Comparison of ENCODE assay signal across 11 mouse cellular contexts in genomic region chr13:44735088-44735690, GRCm38 (mm10). TPM values are rescaled to one million over a fixed set of nuclear protein-coding genes. Genes with fewer than 3 reads are reported as not detected.
DNase-seq lines count a peak whose midpoint lies in the region; ATAC-seq and TF ChIP-seq lines count a peak whose summit lies in the region.
"Had no signal": no experiment of that assay in that cellular context is flagged by ENCODE, and none has a peak within 500 bp of the region (broad histone marks: within the 10 kb centered on the region; RNA-seq: fewer than 3 reads in every experiment).

No protein-coding gene starts in this region.

- H3K36me3 ChIP-seq in kidney, adult 2 months (ENCODE audit: control insufficient read depth, insufficient read depth, low read length), result no peaks in the 10 kb centered on the region
- 0 out of 2 replicates have a peak, but pooled peaks cover 3% of the 10 kb centered on the region for H3K36me3 ChIP-seq in midbrain, embryonic 13.5 days
- H3K36me3 ChIP-seq: liver, embryonic 15.5 days had no signal

- H3K4me3 ChIP-seq in cerebellum, adult 2 months (replicated peaks; ENCODE audit: insufficient read depth, low read depth, low read length), result peak overlapping the region; percentile 25
- no peak overlapping the region for H3K4me3 ChIP-seq in kidney, adult 2 months (ENCODE audit: insufficient read depth, low read depth, low read length)
- no peak overlapping the region for H3K4me3 ChIP-seq in midbrain, embryonic 13.5 days (replicated peaks)

- 60% methylated on average over 1 of the region's 1 CpGs for WGBS in cerebellum, adult 2 months
- WGBS in kidney, adult 2 months, result 28% methylated on average over 1 of the region's 1 CpGs
- 48% methylated on average over 1 of the region's 1 CpGs for WGBS in midbrain, embryonic 13.5 days

- no peak for ATAC-seq in midbrain, embryonic 13.5 days

- H3K9ac ChIP-seq in midbrain, embryonic 13.5 days (replicated peaks), result no peak overlapping the region
- H3K9ac ChIP-seq: liver, embryonic 15.5 days had no signal

- no peaks in the 10 kb centered on the region for H3K9me3 ChIP-seq in midbrain, embryonic 13.5 days
- H3K9me3 ChIP-seq: liver, embryonic 15.5 days had no signal

- TF ChIP-seq POLR2A in cerebellum, adult 2 months (IDR thresholded peaks at IDR 0.05; ENCODE audit: borderline replicate concordance, insufficient read depth, low read length), result no peak
- TF ChIP-seq POLR2A in kidney, adult 2 months (IDR thresholded peaks at IDR 0.05; ENCODE audit: low read depth, low read length), result no peak

- peak overlapping the region; percentile 85 for H3K4me2 ChIP-seq in midbrain, embryonic 13.5 days (replicated peaks)

- TF ChIP-seq CTCF in cerebellum, adult 2 months (IDR thresholded peaks at IDR 0.05; ENCODE audit: borderline replicate concordance, insufficient read depth, low read depth, low read length), result no peak
- TF ChIP-seq CTCF in kidney, adult 2 months (conservative IDR thresholded peaks at IDR 0.05; ENCODE audit: insufficient read depth, insufficient read length, low read depth, low read length), result no peak

- no peaks in the 10 kb centered on the region for H3K27me3 ChIP-seq in cerebellum, adult 2 months (ENCODE audit: control insufficient read depth, insufficient read depth, low read length)
- no peaks in the 10 kb centered on the region for H3K27me3 ChIP-seq in kidney, adult 2 months (replicated peaks; ENCODE audit: control insufficient read depth, insufficient read depth, low read length)
- H3K27me3 ChIP-seq in midbrain, embryonic 13.5 days, result no peaks in the 10 kb centered on the region
- H3K27me3 ChIP-seq: liver, embryonic 15.5 days had no signal

- peaks cover 12% of the 10 kb centered on the region; the same call in 1 of the 2 replicates for H3K4me1 ChIP-seq in cerebellum, adult 2 months (ENCODE audit: control insufficient read depth, insufficient read depth, low read length)
- peaks cover 27% of the 10 kb centered on the region for H3K4me1 ChIP-seq in kidney, adult 2 months (ENCODE audit: control insufficient read depth, insufficient read depth, low read length)
- H3K4me1 ChIP-seq in midbrain, embryonic 13.5 days (replicated peaks), result peaks cover 22% of the 10 kb centered on the region

- no peak overlapping the region for H3K27ac ChIP-seq in cerebellum, adult 2 months (ENCODE audit: insufficient read depth, low read length)
- H3K27ac ChIP-seq in kidney, adult 2 months (ENCODE audit: insufficient read depth, low read depth, low read length), result peak overlapping the region; percentile 71; the same call in 1 of the 2 replicates
- H3K27ac ChIP-seq in midbrain, embryonic 13.5 days, result no peak overlapping the region

- no peak for DNase-seq in cerebellum, adult 2 months
- DNase-seq in cerebellum, adult 11 months, result no peak
- peak; percentile 31 for DNase-seq in kidney, adult 2 months
- DNase-seq in kidney, adult 11 months, result no peak
- DNase-seq in ES-CJ7 (ENCODE audit: low read depth, low spot score), result peak; percentile 61
- no peak for DNase-seq in frontal cortex, postnatal 25 days (ENCODE audit: low spot score in 2 of 2)
- DNase-seq in spleen, postnatal 4 days (ENCODE audit: low spot score in 2 of 2), result no peak
- DNase-seq: gastrocnemius, postnatal 14 days; thymus, postnatal 4 days had no signal

RNA-seq across cellular contexts. Expression of gene Jarid2, which starts 5.9 kb away (rescaled TPM):
- 35.9 and 42.3 TPM in 2 replicates for polyA plus RNA-seq in cerebellum, adult 2 months (2012; rRNA removed)
- 10.5 and 11.3 TPM in 2 replicates for polyA plus RNA-seq in kidney, adult 2 months (2012; rRNA removed)
- polyA plus RNA-seq in midbrain, embryonic 13.5 days (2015; fragmentation: Nextera tagmentation; extraction: Ambion mirVana), result 53.7 and 54.5 TPM in 2 replicates

Comparison
In these comparisons a context has a peak if more than half of its experiments do, and no peak if none do; other contexts are left out.
1. DNase-seq: peak in kidney, adult 2 months (single experiment) and ES-CJ7 (single experiment); none in cerebellum, adult 2 months (0 of 2), cerebellum, adult 11 months (single experiment), kidney, adult 11 months (single experiment), frontal cortex, postnatal 25 days (0 of 2) and spleen, postnatal 4 days (0 of 2).